Mouse (Mus musculus) embryonic fibroblast, embryonic 13.5 days (primary cell): ENCODE results near the gene Galr2. TPM values are rescaled to one million over a fixed set of nuclear protein-coding genes. Genes with fewer than 3 reads are reported as not detected.
A peak's percentile ranks its signal among the peaks of the same experiment; 100 is the strongest.

Experiments used
- H3K27ac ChIP-seq: 2 replicates; pipeline ENCODE4 v1.5.1; 2012; ENCODE audit warnings: low read length, control low read depth, inconsistent platforms; ENCODE audit not compliant: insufficient read depth
- H3K4me1 ChIP-seq: 2 replicates; pipeline ENCODE4 v1.6.1; 2011; ENCODE audit warnings: low read length; ENCODE audit not compliant: control insufficient read depth, insufficient read depth
- H3K4me3 ChIP-seq: 2 replicates; pipeline ENCODE4 v1.5.1; 2011; ENCODE audit warnings: mild to moderate bottlenecking, control low read depth, low read length; ENCODE audit not compliant: insufficient read depth
- CTCF ChIP-seq: IDR thresholded peaks from 2 replicates; pipeline ENCODE4 v1.5.1; 2011; ENCODE audit warnings: mild to moderate bottlenecking, control low read depth, low read length, moderate library complexity, borderline replicate concordance; ENCODE audit not compliant: insufficient read depth
- POLR2A ChIP-seq: IDR thresholded peaks from 2 replicates; pipeline ENCODE4 v1.6.1; 2011; ENCODE audit warnings: low read depth, mild to moderate bottlenecking, control low read depth, low read length, moderate library complexity
- polyA plus RNA-seq: library from polyadenylated mRNA; stranded (reverse); fragments of >200 nt; gene quantifications from 2 replicates; pipeline ENCODE4 v1.2.4, GENCODE M21; 2011; ENCODE audit warnings: low read depth; ENCODE audit not compliant: missing spikeins, insufficient read length

Galr2 gene
- polyA plus RNA-seq, 1 experiment: not detected

DNA sequence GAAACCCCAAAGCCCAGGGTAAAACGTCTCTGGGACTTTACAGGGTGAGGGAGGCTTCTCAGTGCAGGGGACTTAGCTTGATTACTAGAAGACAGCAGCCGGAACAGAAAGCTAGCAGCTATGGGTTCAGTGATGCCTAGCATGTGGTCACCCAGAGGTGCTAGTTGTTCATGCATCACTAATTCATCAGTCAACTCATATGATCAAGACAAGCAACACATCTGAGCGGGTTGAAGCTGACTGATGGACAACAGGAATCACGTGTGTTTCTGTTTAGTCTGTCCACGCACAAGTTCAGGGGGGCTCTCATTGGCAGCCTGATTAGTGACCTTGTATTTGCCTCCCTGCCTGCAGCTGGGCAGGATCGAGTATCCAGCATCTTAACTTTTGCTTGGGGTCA is 3.2 kb downstream of the Galr2 start:
- no peaks in the 10 kb centered on the region for H3K4me1 ChIP-seq
- no peak overlapping the region for H3K27ac ChIP-seq
- no peak overlapping the region for H3K4me3 ChIP-seq
- TF ChIP-seq POLR2A (no peak; the same call in 1 of the 2 replicates), CTCF (no peak)

DNA sequence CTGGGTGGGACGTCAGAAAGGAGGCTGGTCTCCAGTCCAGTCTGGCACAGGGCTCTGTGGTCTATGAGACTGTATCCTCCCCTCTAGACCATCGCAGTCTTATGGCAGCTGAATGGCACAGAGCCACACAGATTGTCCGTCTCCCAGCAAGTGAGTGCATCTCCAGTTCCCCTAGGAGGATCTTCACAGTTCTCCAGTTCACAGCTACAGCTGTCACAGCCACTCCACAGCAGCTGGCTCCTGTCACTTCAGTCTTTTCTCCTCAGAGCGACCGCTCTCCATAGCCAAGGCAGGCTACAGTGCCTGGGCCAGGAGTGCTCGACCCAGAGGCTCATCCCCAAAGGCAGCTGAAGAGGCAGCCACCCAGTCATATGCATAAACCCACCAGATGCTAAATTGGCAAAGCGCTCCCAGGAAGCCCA is 5.0 kb downstream of the Galr2 start:
- TF ChIP-seq CTCF (no peak), POLR2A (no peak)
- no peak overlapping the region for H3K4me3 ChIP-seq
- no peaks in the 10 kb centered on the region for H3K4me1 ChIP-seq
- no peak overlapping the region for H3K27ac ChIP-seq

DNA sequence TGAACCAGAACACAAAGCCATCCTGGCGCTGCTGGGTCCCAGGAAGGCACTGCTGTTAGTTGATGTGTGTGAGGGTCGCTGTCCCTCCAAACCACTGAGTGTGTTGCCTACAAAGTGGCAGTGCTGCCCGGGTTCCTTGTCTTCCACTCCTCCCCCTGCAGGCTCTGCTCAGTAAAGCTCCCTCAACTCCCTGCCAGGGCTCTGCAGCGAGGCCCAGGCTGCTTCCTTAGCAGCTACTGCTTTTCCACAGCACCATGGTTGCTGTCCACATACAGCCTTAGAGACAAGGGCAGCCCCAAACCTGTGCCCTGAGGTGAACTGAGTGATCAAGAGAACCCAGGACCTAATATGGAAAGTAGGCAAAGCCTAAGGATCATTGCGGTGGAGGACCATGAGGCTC is 6.6 kb downstream of the Galr2 start:
- H3K27ac ChIP-seq: no peak overlapping the region

DNA sequence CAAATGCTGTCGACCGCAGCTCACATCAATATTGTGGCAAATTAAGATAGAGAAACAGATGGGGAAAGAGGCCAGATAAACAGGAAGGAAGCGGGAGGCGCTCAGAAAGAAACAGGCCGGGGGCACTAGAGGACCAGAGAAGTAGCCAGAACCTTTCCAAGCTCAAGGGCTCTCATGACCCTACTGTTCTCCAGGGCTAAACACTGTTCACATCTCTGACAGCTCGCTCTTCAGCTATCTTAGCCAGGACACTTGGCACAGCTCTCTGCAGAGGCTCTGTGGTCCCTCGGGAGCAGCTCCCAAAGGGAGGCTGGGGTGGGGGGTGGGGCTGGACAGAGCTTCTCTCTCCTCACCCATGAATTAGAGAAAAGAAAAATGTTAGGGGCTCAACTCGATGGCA is 9.8 kb downstream of the Galr2 start:
- TF ChIP-seq CTCF (no peak), POLR2A (no peak)
- H3K27ac ChIP-seq: no peak overlapping the region

More for the DNA sequence above, 6.6 kb downstream of the Galr2 start:
- no peak for TF ChIP-seq CTCF
- no peak for TF ChIP-seq POLR2A
- Histone ChIP-seq H3K4me3 (no peak overlapping the region), H3K4me1 (no peaks in the 10 kb centered on the region)

DNA sequence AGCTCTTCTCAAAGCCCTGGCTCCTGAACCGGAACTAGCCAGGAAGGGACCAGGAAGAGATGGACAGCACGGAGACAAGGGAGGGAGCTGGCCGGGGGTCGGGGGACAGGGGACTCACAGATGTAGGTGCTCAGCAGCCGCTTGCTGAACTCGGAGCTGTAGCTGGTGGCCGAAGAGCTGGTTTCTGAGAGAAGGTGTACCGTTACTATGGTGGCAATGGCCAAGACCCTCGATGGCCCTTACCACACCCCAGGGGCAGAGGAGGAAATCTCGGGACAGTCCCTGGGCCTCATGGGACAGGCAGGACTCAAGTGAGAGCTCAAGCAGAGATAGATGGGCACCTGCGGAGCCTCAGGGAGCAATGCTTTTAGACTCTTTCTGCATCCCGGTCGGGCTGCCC is 11.7 kb downstream of the Galr2 start:
- Histone ChIP-seq H3K27ac (no peak overlapping the region), H3K4me1 (no peaks in the 10 kb centered on the region), H3K4me3 (no peak overlapping the region)
- no peak for TF ChIP-seq POLR2A
- no peak for TF ChIP-seq CTCF

More for the DNA sequence above, 9.8 kb downstream of the Galr2 start:
- H3K4me3 ChIP-seq: no peak overlapping the region
- H3K4me1 ChIP-seq: no peaks in the 10 kb centered on the region

DNA sequence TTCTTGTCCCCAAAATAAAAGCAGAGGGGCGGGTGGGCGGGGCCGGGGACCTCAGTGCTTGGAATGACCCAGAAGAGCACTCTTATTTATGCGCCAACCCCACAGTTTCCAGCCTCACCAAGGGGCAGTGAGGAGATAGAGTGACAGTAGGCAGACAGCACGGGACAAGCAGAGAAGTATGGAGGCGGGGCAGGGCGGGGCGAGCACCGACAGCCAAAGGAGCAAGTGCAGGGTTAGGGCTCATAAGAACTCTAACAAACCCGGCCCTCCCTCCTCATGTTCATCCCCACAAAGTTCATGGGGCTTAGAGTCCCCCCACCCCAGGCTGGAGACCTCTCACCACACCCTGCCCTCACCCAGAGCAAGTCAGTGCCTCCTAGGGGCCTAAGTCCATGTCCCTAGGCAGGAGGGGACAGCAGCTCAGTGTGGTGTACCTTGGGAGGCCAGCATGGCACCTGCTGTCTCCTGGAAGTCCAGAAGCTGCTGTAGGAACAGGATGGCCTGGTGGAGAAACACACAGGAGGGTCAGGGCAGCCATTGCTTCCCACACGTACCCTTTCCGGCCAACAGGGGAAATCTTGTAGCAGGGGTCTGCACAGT is 12.9 kb downstream of the Galr2 start:
- Histone ChIP-seq H3K4me3 (no peak overlapping the region), H3K27ac (no peak overlapping the region), H3K4me1 (no peaks in the 10 kb centered on the region)
- no peak for TF ChIP-seq CTCF
- no peak for TF ChIP-seq POLR2A

DNA sequence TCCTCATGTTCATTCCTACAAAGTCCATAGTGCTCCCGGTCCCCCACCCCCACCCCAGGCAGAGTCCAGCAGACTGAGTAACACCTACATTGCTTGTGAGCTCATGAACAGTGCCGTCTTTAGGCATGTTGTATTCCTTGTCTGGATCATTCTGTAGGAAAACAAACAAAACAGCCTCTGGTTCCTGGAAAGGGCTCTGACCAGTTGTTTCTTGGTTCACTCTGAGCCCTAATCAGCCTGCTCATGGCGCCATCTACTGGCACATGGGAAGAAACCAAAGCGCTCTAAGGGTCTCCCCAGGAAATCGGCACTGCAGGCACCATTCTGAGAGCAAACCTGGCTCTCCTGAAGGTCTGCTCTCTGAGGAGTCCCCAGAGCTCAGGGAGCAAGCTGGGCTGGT is 13.6 kb downstream of the Galr2 start:
- Histone ChIP-seq H3K4me3 (no peak overlapping the region), H3K27ac (no peak overlapping the region), H3K4me1 (no peaks in the 10 kb centered on the region)
- TF ChIP-seq POLR2A: no peak
- peak; percentile 66; the same call in 1 of the 2 replicates for TF ChIP-seq CTCF

DNA sequence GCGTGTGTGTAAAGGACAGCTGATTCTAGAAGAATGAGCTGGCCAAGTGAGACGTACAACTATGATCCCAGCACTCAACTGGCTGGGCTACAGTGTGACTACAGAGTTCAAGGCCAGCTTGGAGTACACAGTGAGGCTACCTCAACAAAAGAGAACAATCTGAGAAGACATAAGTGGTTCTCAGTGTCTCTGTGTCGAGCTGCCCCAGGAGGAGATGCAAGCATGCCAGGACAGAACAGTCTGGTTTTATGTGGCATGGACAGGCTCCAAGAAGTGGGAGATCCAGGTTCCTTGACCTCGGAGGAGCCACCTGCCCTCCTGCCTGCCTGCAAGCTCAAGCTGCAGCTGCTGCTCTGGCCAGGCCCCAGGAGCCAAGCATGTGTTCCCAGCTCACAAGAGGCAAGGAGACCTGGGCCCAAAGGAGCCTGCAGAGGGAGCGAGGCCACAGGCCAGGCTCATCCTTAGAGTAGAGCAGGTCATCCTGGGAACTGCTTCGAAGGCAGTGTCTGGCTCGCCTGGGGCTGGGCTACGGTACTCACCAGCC is 15.5 kb downstream of the Galr2 start:
- no peaks in the 10 kb centered on the region for H3K4me1 ChIP-seq
- no peak for TF ChIP-seq CTCF
- no peak for TF ChIP-seq POLR2A
- H3K4me3 ChIP-seq: no peak overlapping the region
- H3K27ac ChIP-seq: no peak overlapping the region

DNA sequence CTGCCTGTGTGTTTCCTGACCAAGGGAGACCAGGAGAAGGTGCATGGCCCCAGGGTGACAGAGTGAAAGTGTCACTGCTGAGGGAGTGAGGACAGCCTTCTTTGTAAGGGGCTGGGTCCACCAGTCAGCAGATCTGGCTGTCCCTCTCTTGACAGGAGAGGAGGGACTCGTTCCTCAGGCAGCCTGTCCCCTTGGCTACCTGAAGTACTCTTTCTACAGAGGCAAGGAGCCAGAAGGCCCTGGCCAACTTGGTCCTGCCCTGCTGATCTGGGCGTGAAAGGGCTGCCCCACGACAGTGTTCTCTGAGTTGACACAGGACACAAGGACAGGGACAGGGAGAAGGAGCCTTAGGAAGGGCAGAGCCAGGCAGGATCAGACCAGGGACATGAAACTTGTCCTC is 16.3 kb downstream of the Galr2 start:
- H3K4me3 ChIP-seq: no peak overlapping the region
- no peaks in the 10 kb centered on the region for H3K4me1 ChIP-seq
- no peak for TF ChIP-seq CTCF
- no peak for TF ChIP-seq POLR2A
- no peak overlapping the region for H3K27ac ChIP-seq

DNA sequence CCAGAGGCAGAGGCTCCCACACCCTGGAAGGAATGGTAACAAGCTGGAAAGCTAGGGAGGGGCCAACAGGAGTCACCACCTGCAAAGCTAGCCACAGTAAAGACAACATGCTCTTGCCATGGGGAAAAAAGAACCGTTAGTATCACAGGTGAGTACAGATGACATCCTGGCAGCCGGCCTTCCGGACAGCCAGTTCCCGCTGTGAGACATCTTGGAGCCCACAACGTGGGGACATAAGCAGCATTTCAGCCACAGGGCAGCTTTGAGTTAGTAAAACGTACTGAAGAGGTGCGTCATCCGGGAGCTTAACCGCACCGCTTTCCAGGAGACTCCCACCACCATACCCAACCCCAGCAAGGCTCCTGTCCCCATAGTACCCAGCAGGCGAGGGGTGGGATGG is 17.5 kb downstream of the Galr2 start:
- no peak for TF ChIP-seq POLR2A
- no peak for TF ChIP-seq CTCF
- Histone ChIP-seq H3K27ac (no peak overlapping the region), H3K4me1 (no peaks in the 10 kb centered on the region), H3K4me3 (no peak overlapping the region)

DNA sequence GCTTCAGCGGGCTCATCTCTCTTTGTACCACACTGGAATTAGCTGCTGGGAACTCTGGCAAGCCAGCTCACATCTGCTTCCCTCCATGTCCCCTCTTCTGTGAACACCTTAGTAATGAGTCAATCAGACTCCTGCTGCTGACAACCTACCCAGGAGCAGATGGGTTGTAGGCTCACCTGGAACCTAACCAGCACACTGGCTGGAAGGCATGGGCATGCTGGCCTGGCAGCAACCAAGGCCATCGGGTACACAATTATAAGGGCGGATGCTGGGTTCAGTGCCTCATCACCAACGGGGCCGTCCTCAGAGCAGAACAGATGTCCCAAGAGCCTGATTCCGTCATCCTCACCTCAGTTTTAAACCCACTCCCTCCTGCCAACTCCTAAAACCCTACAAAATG is 17.9 kb downstream of the Galr2 start:
- TF ChIP-seq CTCF: no peak
- no peak for TF ChIP-seq POLR2A
- Histone ChIP-seq H3K4me3 (no peak overlapping the region), H3K4me1 (no peaks in the 10 kb centered on the region), H3K27ac (no peak overlapping the region)
